Mouse (Mus musculus): Measurements from ENCODE around the gene Trim29.

Gene Trim29

GRCm38 (mm10) chr9:43313805-43314204 is 3.2 kb downstream of the Trim29 start:
- in situ Hi-C loops (cut with MboI), result no loop called here

GRCm38 (mm10) chr9:43315320-43315950 is 4.8 kb downstream of the Trim29 start:
- in situ Hi-C loops (cut with MboI), result no loop called here

- in situ Hi-C loops (cut with MboI), result no loop called here
Observed at GRCm38 (mm10) chr9:43316466-43316865, 5.8 kb downstream of the Trim29 start.

GRCm38 (mm10) chr9:43318661-43319060 is 8.0 kb downstream of the Trim29 start:
- in situ Hi-C loops (cut with MboI), result no loop called here

- in situ Hi-C loops (cut with MboI), result no loop called here
Observed at GRCm38 (mm10) chr9:43321951-43322350, 11.3 kb downstream of the Trim29 start.

GRCm38 (mm10) chr9:43322666-43323065 is 12.0 kb downstream of the Trim29 start:
- in situ Hi-C loops (cut with MboI), result no loop called here

GRCm38 (mm10) chr9:43325486-43325885 is 14.8 kb downstream of the Trim29 start:
- in situ Hi-C loops (cut with MboI), result no loop called here

GRCm38 (mm10) chr9:43326015-43326631 is 15.5 kb downstream of the Trim29 start:
- in situ Hi-C loops (cut with MboI), result no loop called here

GRCm38 (mm10) chr9:43327182-43328129 is 16.8 kb downstream of the Trim29 start:
- in situ Hi-C loops (cut with MboI), result no loop called here

- in situ Hi-C loops (cut with MboI), result no loop called here
Observed at GRCm38 (mm10) chr9:43330426-43330825, 19.8 kb downstream of the Trim29 start.

- in situ Hi-C loops (cut with MboI), result no loop called here
Observed at GRCm38 (mm10) chr9:43331476-43332471, 21.1 kb downstream of the Trim29 start.

GRCm38 (mm10) chr9:43334476-43334875 is 23.8 kb downstream of the Trim29 start:
- in situ Hi-C loops (cut with MboI), result no loop called here

- in situ Hi-C loops (cut with MboI), result no loop called here
Observed at GRCm38 (mm10) chr9:43337636-43338035, 27.0 kb downstream of the Trim29 start.

- in situ Hi-C loops (cut with MboI), result no loop called here
Observed at GRCm38 (mm10) chr9:43338067-43338466, 27.4 kb downstream of the Trim29 start.

- in situ Hi-C loops (cut with MboI), result no loop called here
Observed at GRCm38 (mm10) chr9:43339614-43340020, 29.0 kb downstream of the Trim29 start.

GRCm38 (mm10) chr9:43350089-43350488 is 39.4 kb downstream of the Trim29 start:
- in situ Hi-C loops (cut with MboI), result no loop called here

GRCm38 (mm10) chr9:43351015-43351414 is 40.4 kb downstream of the Trim29 start:
- in situ Hi-C loops (cut with MboI), result no loop called here

- in situ Hi-C loops (cut with MboI), result no loop called here
Observed at GRCm38 (mm10) chr9:43357011-43357410, 46.4 kb downstream of the Trim29 start.

GRCm38 (mm10) chr9:43358591-43359323 is 48.1 kb downstream of the Trim29 start:
- in situ Hi-C loops (cut with MboI), result no loop called here

- in situ Hi-C loops (cut with MboI), result no loop called here
Observed at GRCm38 (mm10) chr9:43368781-43369180, 58.1 kb downstream of the Trim29 start.

GRCm38 (mm10) chr9:43383871-43384270 is 73.2 kb downstream of the Trim29 start:
- in situ Hi-C loops (cut with MboI), result no loop called here

Data from mature B cell (primary cell).